Mouse (Mus musculus) ovary, postnatal 36 days (tissue): ENCODE results near the gene Med25.
A peak's percentile ranks its signal among the peaks of the same experiment; 100 is the strongest.
"Not testable (repeated sequence)": the region's sequence is repeated elsewhere in the genome, so short reads cannot be mapped to it uniquely, and the experiment has no call there.

ENCODE experiments used
- DNase-seq: peaks from one replicate; pipeline ENCODE4 v3.0.0; 2022; ENCODE audit warnings: low spot score, mixed read lengths

Gene Med25

GRCm38 (mm10) chr7:44891611-44892010, 901 bp downstream of the Med25 start:
- DNase-seq: no peak

GRCm38 (mm10) chr7:44890737-44891136, 1.8 kb downstream of the Med25 start:
- DNase-seq: no peak

GRCm38 (mm10) chr7:44890180-44890579, 2.3 kb downstream of the Med25 start:
- DNase-seq: no peak

GRCm38 (mm10) chr7:44888256-44889105, 4.0 kb downstream of the Med25 start:
- DNase-seq: no peak

GRCm38 (mm10) chr7:44886964-44887363, 5.5 kb downstream of the Med25 start:
- DNase-seq: no peak

GRCm38 (mm10) chr7:44884637-44885036, 7.9 kb downstream of the Med25 start:
- DNase-seq: no peak

GRCm38 (mm10) chr7:44883036-44883435, 9.5 kb downstream of the Med25 start:
- no peak for DNase-seq

- no peak for DNase-seq
Measured at GRCm38 (mm10) chr7:44877833-44878232, 14.7 kb downstream of the Med25 start.

- DNase-seq: not testable (repeated sequence)
Measured at GRCm38 (mm10) chr7:44871774-44872173, 20.7 kb downstream of the Med25 start.

- no peak for DNase-seq
Measured at GRCm38 (mm10) chr7:44871181-44871580, 21.3 kb downstream of the Med25 start.

- no peak for DNase-seq
Measured at GRCm38 (mm10) chr7:44870614-44871013, 21.9 kb downstream of the Med25 start.

GRCm38 (mm10) chr7:44869697-44870528, 22.6 kb downstream of the Med25 start, which contains the start of gene Ptov1:
Gene Ptov1, minus strand, starts transcription at chr7:44869788.
- peak; percentile 89 for DNase-seq

- DNase-seq: peak; percentile 84
Measured at GRCm38 (mm10) chr7:44868919-44869696, 23.4 kb downstream of the Med25 start.

- DNase-seq: no peak
Measured at GRCm38 (mm10) chr7:44868465-44868864, 24.0 kb downstream of the Med25 start.

GRCm38 (mm10) chr7:44867802-44868201, 24.7 kb downstream of the Med25 start:
- no peak for DNase-seq

- DNase-seq: no peak
Measured at GRCm38 (mm10) chr7:44867010-44867702, 25.4 kb downstream of the Med25 start.

GRCm38 (mm10) chr7:44866276-44867009, 26.1 kb downstream of the Med25 start:
- peak; percentile 69 for DNase-seq

- DNase-seq: no peak
Measured at GRCm38 (mm10) chr7:44864595-44865542, 27.6 kb downstream of the Med25 start.

GRCm38 (mm10) chr7:44863982-44864494, 28.5 kb downstream of the Med25 start:
- no peak for DNase-seq
